Mouse (Mus musculus) liver, postnatal 0 days (tissue): ENCODE results near the gene Rab31. TPM values are rescaled to one million over a fixed set of nuclear protein-coding genes. Genes with fewer than 3 reads are reported as not detected.

ENCODE experiments used
- ATAC-seq: fragments of 200-750 bp; cut with Nextera tagmentation; 2 replicates; pipeline ENCODE4 v1.8.0; 2017; ENCODE audit warnings: mild to moderate bottlenecking, moderate library complexity
- DNase-seq: peaks from one replicate; pipeline ENCODE4 v3.0.0-alpha.2; 2016
- H3K27ac ChIP-seq: fragments of 300-500 bp; sonication (generic); 2 replicates; pipeline ENCODE4 v1.5.1; 2014; ENCODE audit warnings: antibody characterized with exemption, moderate library complexity, mild to moderate bottlenecking, low read depth
- H3K27me3 ChIP-seq: fragments of 300-500 bp; sonication (generic); 2 replicates; pipeline ENCODE4 v1.6.1; 2014; ENCODE audit warnings: low read length, control low read depth, mixed read lengths; ENCODE audit not compliant: insufficient read depth
- H3K36me3 ChIP-seq: fragments of 300-500 bp; sonication (generic); replicated peaks from 2 replicates; pipeline ENCODE4 v1.6.1; 2014; ENCODE audit warnings: mild to moderate bottlenecking, control low read depth, low read length, moderate library complexity, mixed read lengths; ENCODE audit not compliant: insufficient read depth
- H3K4me1 ChIP-seq: fragments of 300-500 bp; sonication (generic); 2 replicates; pipeline ENCODE4 v1.6.1; 2014; ENCODE audit warnings: antibody characterized with exemption, mild to moderate bottlenecking, control low read depth; ENCODE audit not compliant: insufficient read depth
- H3K4me2 ChIP-seq: fragments of 300-500 bp; sonication (generic); 2 replicates; pipeline ENCODE4 v1.6.1; 2014; ENCODE audit warnings: low read depth, mild to moderate bottlenecking, low read length, moderate library complexity, mixed read lengths
- H3K4me3 ChIP-seq: fragments of 300-500 bp; sonication (generic); 2 replicates; pipeline ENCODE4 v1.5.1; 2014; ENCODE audit warnings: low read depth, low read length
- H3K9ac ChIP-seq: fragments of 300-500 bp; sonication (generic); replicated peaks from 2 replicates; pipeline ENCODE4 v1.6.1; 2014; ENCODE audit warnings: mild to moderate bottlenecking, moderate library complexity
- H3K9me3 ChIP-seq: fragments of 300-500 bp; sonication (generic); 2 replicates; pipeline ENCODE4 v1.6.1; 2016; ENCODE audit warnings: mild to moderate bottlenecking, control low read depth, low read length, mixed read lengths
- CTCF ChIP-seq: sonication (generic); IDR thresholded peaks from 2 replicates; pipeline ENCODE4 v1.5.1; 2016; ENCODE audit warnings: antibody characterized with exemption, low read depth
- EP300 ChIP-seq: IDR thresholded peaks from 2 replicates; pipeline ENCODE4 v1.6.1; 2016; ENCODE audit warnings: antibody characterized with exemption, low read depth, mild to moderate bottlenecking
- WGBS: fragments of 180-500 bp; shearing (Covaris S2); extraction: QIAGEN DNeasy Blood & Tissue Kit; methylation state at CpG from one replicate; pipeline ENCODE4 v1.1.7; 2014; ENCODE audit not compliant: insufficient replicate concordance; 5-methylcytosine and 5-hydroxymethylcytosine counted together
- polyA plus RNA-seq: library from polyadenylated mRNA; unstranded; fragments of >200 nt; fragmentation: Nextera tagmentation; extraction: Ambion mirVana; gene quantifications from 2 replicates; pipeline ENCODE4 v1.2.1, GENCODE M21; 2015

The Rab31 gene
- polyA plus RNA-seq, 1 experiment from 2014 or later, result 7.2 TPM

DNA sequence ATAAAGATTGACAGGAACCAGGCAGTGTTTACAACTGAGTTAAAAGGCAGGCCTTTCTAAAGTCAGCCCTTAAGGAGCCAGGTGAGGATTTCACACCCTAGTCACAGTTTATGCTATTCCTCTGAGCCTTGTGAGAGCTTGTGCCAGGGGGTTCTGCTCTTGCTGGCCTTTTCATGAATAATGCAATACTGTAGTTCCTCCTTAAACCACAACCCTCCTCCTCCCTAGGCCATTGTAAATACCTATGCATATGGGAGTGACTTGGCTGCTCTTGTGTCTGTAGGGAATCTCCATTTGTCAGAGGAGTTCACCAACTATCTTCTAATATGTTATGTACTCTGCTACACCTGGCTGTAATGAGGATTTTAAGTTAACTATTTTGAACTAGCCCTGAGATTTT is 13.2 kb upstream of the Rab31 start:
- DNase-seq, result no peak
- Histone ChIP-seq H3K27ac (no peak overlapping the region), H3K4me2 (no peak overlapping the region), H3K9me3 (no peaks in the 10 kb centered on the region), H3K4me3 (no peak overlapping the region), H3K36me3 (no peaks in the 10 kb centered on the region; the same call in 1 of the 2 replicates), H3K27me3 (no peaks in the 10 kb centered on the region), H3K9ac (no peak overlapping the region), H3K4me1 (peaks cover 30% of the 10 kb centered on the region)
- TF ChIP-seq CTCF, result no peak
- TF ChIP-seq EP300, result no peak
- ATAC-seq, result no peak

DNA sequence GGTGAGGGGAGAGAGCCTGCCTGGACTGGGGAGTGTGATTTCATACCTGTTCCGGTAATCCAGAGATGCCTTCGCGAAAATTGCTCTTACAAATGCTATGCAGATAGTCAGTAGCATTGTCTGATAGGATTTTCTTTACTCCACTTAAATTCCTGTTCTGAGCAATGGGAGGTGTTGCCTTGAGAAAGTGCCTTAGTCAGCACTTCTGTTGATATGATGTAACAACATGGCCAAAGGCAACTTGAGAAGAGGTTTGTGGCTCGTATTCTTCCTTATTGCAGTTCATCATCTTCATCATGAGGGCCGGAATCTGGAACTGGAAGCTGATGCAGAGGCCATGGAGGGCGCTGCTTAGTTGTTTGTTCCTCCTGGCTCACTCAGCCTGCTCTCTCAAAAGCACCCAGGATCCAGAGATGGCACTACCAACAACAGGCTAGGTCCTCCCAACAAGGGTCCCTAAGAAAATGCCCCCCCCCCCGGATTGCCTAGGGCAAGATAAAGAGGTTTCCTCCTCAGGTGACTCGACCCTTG is 12.1 kb upstream of the Rab31 start:
- 66% methylated on average over 8 of the region's 8 CpGs for WGBS
- Histone ChIP-seq H3K36me3 (no peaks in the 10 kb centered on the region; the same call in 1 of the 2 replicates), H3K9ac (no peak overlapping the region), H3K9me3 (no peaks in the 10 kb centered on the region), H3K27ac (peak overlapping the region; percentile 99; the same call in 1 of the 2 replicates), H3K4me1 (peaks cover 28% of the 10 kb centered on the region), H3K27me3 (no peaks in the 10 kb centered on the region), H3K4me2 (peak overlapping the region; percentile 76), H3K4me3 (peak overlapping the region; percentile 91)
- DNase-seq (no peak), ATAC-seq (no peak)
- no peak for TF ChIP-seq EP300
- TF ChIP-seq CTCF, result no peak

DNA sequence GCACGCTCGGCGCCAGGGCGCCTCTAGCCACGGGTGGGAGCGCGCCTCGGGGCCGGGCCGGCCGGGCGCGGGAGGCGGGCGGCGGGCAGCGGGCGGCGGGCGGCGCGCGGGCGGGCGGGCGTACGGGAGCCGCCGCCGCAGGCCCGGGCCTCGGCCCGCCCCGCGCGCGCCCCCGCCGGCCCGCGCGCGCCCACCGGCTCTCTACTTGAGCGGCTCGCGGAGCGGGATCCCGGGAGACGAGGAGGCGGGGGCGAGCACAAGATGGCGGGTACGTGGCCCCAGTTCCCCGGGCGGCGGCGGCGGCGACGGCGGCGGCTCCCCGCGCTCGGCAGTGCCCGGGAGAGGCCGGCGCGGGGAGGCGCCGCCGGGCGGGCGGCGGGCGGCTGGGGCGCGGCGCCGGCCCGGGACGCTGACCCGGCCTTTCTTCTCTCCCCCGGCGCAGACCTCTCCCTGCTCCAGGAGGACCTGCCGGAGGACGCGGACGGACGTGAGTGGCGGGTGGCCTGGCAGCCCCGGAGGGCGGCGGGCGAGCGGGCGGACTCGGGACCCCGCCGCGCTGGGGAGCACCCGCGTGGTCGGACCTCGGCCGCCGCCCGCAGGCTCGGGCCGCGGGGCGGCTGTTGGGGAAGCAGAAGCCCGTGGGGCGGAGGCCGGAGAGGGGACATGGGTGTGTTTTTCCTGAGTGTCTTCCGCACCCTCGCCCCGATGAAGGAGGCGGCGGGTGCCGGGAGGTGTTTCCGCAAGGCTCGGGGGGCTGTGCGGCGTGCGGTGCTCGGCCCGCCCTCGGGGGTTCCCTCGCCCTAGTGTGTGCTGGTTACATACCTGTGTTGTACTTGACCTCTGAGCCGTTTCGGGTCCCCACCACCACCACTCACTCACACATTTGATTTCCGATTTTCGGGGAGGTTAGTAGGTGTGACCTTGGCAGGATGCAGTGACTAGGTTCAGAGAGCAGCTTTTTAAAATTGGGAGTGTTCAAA is 10.9 kb upstream of the Rab31 start:
- Histone ChIP-seq H3K27ac (peak overlapping the region; percentile 99), H3K36me3 (no peaks in the 10 kb centered on the region; the same call in 1 of the 2 replicates), H3K4me1 (peaks cover 17% of the 10 kb centered on the region), H3K4me2 (peak overlapping the region; percentile 76), H3K9ac (peak overlapping the region; percentile 99), H3K9me3 (no peaks in the 10 kb centered on the region), H3K27me3 (no peaks in the 10 kb centered on the region), H3K4me3 (peak overlapping the region; percentile 91)
- TF ChIP-seq CTCF, result no peak
- TF ChIP-seq EP300, result no peak
- ATAC-seq (peak; percentile 68), DNase-seq (peak; percentile 80)
- under 1% methylated on average over 57 of the region's 135 CpGs for WGBS

DNA sequence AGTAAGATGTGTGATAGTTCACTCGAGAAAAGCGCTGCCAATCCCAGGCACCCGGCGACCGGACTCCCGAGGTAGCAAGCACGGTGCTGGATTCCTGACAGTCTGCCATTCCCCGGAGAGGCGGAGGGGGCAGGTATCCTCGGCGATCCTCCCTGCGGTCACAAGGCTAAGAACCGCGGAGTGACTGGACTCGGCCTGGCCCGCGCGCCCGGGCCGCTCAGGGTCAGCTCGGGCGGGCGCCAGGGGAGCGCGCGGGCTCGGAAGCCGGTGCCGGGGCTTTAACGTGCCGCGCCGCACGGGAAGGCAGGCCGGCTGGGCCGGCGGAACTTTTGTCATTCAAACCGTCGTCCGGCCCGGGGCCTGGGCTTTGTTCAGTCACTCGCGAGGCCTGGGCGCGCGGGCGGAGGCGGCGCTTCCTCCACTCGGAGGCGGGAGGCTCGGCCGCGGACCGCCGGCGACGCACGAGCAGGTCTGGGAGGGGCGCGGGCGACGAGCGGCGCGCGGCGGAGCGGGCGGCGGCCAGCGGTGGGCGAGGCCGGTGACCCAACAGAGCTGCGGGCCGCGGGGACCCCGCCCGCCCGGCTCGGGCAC is 10.1 kb upstream of the Rab31 start, which contains the start of gene Ppp4r1:
Gene Ppp4r1, plus strand, starts transcription at position 23 of the 591 bp plus-strand sequence.
- Histone ChIP-seq H3K27ac (peak within 1 kb of the TSS; percentile 99), H3K4me3 (peak within 1 kb of the TSS; percentile 91), H3K36me3 (no peaks in the 10 kb centered on the region; the same call in 1 of the 2 replicates), H3K9me3 (no peaks in the 10 kb centered on the region), H3K27me3 (no peaks in the 10 kb centered on the region), H3K9ac (peak within 1 kb of the TSS; percentile 99), H3K4me1 (peaks cover 13% of the 10 kb centered on the region), H3K4me2 (peak within 1 kb of the TSS; percentile 76)
- TF ChIP-seq CTCF (peak; percentile 37), EP300 (no peak)
- ATAC-seq (peak; percentile 87), DNase-seq (peak; percentile 85)
- 0% methylated on average over 77 of the region's 81 CpGs for WGBS

DNA sequence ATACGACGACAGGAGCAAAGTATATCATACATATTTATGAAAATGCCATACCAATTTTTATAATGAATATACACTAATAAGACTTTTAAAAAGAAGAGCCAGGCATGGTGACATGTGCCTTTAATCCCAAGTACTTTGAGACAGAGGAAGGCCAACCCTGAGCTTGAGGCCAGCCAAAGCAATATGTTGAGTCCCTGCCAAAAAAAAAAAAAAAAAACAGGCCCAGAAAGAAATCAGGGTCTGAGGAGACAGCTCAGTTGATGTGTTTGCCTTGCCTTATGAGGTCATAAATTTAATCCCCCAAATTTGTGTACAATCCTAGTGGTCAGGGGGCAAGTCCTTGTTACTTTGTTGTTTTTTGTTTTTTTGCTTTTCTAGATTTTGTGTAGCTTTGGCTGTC is 8.4 kb upstream of the Rab31 start:
- Histone ChIP-seq H3K9ac (no peak overlapping the region), H3K27ac (no peak overlapping the region), H3K4me3 (no peak overlapping the region), H3K36me3 (no peaks in the 10 kb centered on the region), H3K4me2 (no peak overlapping the region), H3K9me3 (no peaks in the 10 kb centered on the region), H3K27me3 (no peaks in the 10 kb centered on the region), H3K4me1 (peaks cover 11% of the 10 kb centered on the region)
- 87% methylated on average over 2 of the region's 2 CpGs for WGBS
- TF ChIP-seq EP300 (no peak), CTCF (no peak)
- DNase-seq (no peak), ATAC-seq (no peak)

DNA sequence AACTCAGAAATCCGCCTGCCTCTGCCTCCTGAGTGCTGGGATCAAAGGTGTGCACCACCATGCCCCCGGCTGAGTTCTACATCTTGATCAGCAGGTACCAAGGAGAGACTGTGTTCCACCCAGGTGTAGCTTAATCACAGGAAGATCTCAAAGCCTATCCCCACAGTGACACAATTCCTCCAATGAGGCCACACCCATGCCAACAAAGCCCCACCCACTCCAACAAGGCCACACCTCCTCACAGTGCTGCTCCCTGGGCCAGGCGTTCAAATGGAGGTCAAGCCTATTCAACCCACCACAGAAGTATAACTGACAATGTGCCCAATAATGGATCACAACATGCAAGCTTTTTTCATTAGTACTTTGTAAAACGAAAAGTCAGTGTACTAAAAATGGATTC is 4.9 kb upstream of the Rab31 start:
- Histone ChIP-seq H3K9ac (no peak overlapping the region), H3K27ac (no peak overlapping the region), H3K4me3 (no peak overlapping the region), H3K4me1 (peaks cover 21% of the 10 kb centered on the region), H3K9me3 (no peaks in the 10 kb centered on the region), H3K36me3 (no peaks in the 10 kb centered on the region), H3K4me2 (no peak overlapping the region), H3K27me3 (peaks cover 2% of the 10 kb centered on the region)
- 86% methylated on average over 4 of the region's 4 CpGs for WGBS
- DNase-seq (no peak), ATAC-seq (no peak)
- TF ChIP-seq CTCF (no peak), EP300 (no peak)
